Mouse (Mus musculus): ENCODE data around the gene Tmod4. TPM values are rescaled to one million over a fixed set of nuclear protein-coding genes. Genes with fewer than 3 reads are reported as not detected.
"Not testable (repeated sequence)": the region's sequence is repeated elsewhere in the genome, so short reads cannot be mapped to it uniquely, and the experiment has no call there.

Gene Tmod4
- total and polyA plus RNA-seq, 2 experiments from 2014 or later = 0.41 TPM; not detected in 1

GRCm38 (mm10) chr3:95106338-95107117, 17.7 kb upstream of the Tmod4 start, which contains the start of gene Pip5k1a:
Gene Pip5k1a, minus strand, starts transcription at chr3:95106930.
- under 1% methylated on average over 51 of the region's 51 CpGs for WGBS
- H3K9ac ChIP-seq (replicated peaks; ENCODE audit: low read length, poor library complexity, severe bottlenecking) = peak within 1 kb of the TSS; percentile 93
- peak within 1 kb of the TSS; percentile 89 for H3K27ac ChIP-seq (ENCODE audit: low read depth, low read length)
- H3K4me1 ChIP-seq (ENCODE audit: insufficient read depth, low read length) = peaks cover 7% of the 10 kb centered on the region; the same call in 1 of the 2 replicates
- peak within 1 kb of the TSS; percentile 81 for H3K4me2 ChIP-seq (ENCODE audit: low read depth, low read length, poor library complexity, severe bottlenecking)
- H3K9me3 ChIP-seq (ENCODE audit: low read length) = no peaks in the 10 kb centered on the region
- DNase-seq (ENCODE audit: low spot score) (peak; percentile 100), ATAC-seq (ENCODE audit: low FRiP score) (peak; percentile 94)
- H3K4me3 ChIP-seq (ENCODE audit: low read depth, low read length) = peak within 1 kb of the TSS; percentile 92
- H3K27me3 ChIP-seq (ENCODE audit: insufficient read depth, low read length) = no peaks in the 10 kb centered on the region
- H3K36me3 ChIP-seq (ENCODE audit: insufficient read depth, low read length) = no peaks in the 10 kb centered on the region
- peak; percentile 43; the same call in 1 of the 2 replicates for TF ChIP-seq CTCF (IDR thresholded peaks at IDR 0.05)

- Histone ChIP-seq H3K27ac (ENCODE audit: low read depth, low read length) (0 out of 2 replicates have a peak overlapping the region, but pooled peaks have one; percentile 32), H3K4me3 (ENCODE audit: low read depth, low read length) (peak overlapping the region; percentile 92), H3K4me2 (ENCODE audit: low read depth, low read length, poor library complexity, severe bottlenecking) (peak overlapping the region; percentile 55)
- not testable (repeated sequence) for DNase-seq (ENCODE audit: low spot score); H3K9ac ChIP-seq (replicated peaks; ENCODE audit: low read length, poor library complexity, severe bottlenecking); H3K4me1 ChIP-seq (ENCODE audit: insufficient read depth, low read length); H3K36me3 ChIP-seq (ENCODE audit: insufficient read depth, low read length); H3K27me3 ChIP-seq (ENCODE audit: insufficient read depth, low read length); ATAC-seq (ENCODE audit: low FRiP score); H3K9me3 ChIP-seq (ENCODE audit: low read length)
Measured at GRCm38 (mm10) chr3:95107308-95107707, 17.0 kb upstream of the Tmod4 start.

GRCm38 (mm10) chr3:95107898-95108297, 16.4 kb upstream of the Tmod4 start:
- WGBS = 61% methylated on average over 2 of the region's 2 CpGs
- no peak overlapping the region for H3K4me2 ChIP-seq (ENCODE audit: low read depth, low read length, poor library complexity, severe bottlenecking)
- no peaks in the 10 kb centered on the region for H3K9me3 ChIP-seq (ENCODE audit: low read length)
- no peak overlapping the region for H3K4me3 ChIP-seq (ENCODE audit: low read depth, low read length)
- H3K4me1 ChIP-seq (ENCODE audit: insufficient read depth, low read length) = peaks cover 9% of the 10 kb centered on the region; the same call in 1 of the 2 replicates
- H3K9ac ChIP-seq (replicated peaks; ENCODE audit: low read length, poor library complexity, severe bottlenecking) = no peak overlapping the region
- TF ChIP-seq CTCF (IDR thresholded peaks at IDR 0.05) = peak; percentile 57
- DNase-seq (ENCODE audit: low spot score) (peak; percentile 12), ATAC-seq (ENCODE audit: low FRiP score) (no peak)
- H3K27me3 ChIP-seq (ENCODE audit: insufficient read depth, low read length) = no peaks in the 10 kb centered on the region
- no peaks in the 10 kb centered on the region for H3K36me3 ChIP-seq (ENCODE audit: insufficient read depth, low read length)
- no peak overlapping the region for H3K27ac ChIP-seq (ENCODE audit: low read depth, low read length)

- no peak for TF ChIP-seq CTCF (IDR thresholded peaks at IDR 0.05)
- peak within 1 kb of the TSS; percentile 85 for H3K4me3 ChIP-seq (ENCODE audit: low read depth, low read length)
- DNase-seq (ENCODE audit: low spot score) (peak; percentile 95), ATAC-seq (ENCODE audit: low FRiP score) (peak; percentile 59; the same call in 1 of the 2 replicates)
- H3K9ac ChIP-seq (replicated peaks; ENCODE audit: low read length, poor library complexity, severe bottlenecking) = peak within 1 kb of the TSS; percentile 84
- under 1% methylated on average over 53 of the region's 54 CpGs for WGBS
- 0 out of 2 replicates have a peak, but pooled peaks cover 3% of the 10 kb centered on the region for H3K4me1 ChIP-seq (ENCODE audit: insufficient read depth, low read length)
- H3K27ac ChIP-seq (ENCODE audit: low read depth, low read length) = peak within 1 kb of the TSS; percentile 85
- H3K9me3 ChIP-seq (ENCODE audit: low read length) = no peaks in the 10 kb centered on the region
- peaks cover 13% of the 10 kb centered on the region for H3K36me3 ChIP-seq (ENCODE audit: insufficient read depth, low read length)
- peak within 1 kb of the TSS; percentile 53 for H3K4me2 ChIP-seq (ENCODE audit: low read depth, low read length, poor library complexity, severe bottlenecking)
- H3K27me3 ChIP-seq (ENCODE audit: insufficient read depth, low read length) = no peaks in the 10 kb centered on the region
Measured at GRCm38 (mm10) chr3:95110911-95111726, 13.2 kb upstream of the Tmod4 start, which contains the start of gene Vps72. Gene Vps72, plus strand, starts transcription at chr3:95111022.

DNA sequence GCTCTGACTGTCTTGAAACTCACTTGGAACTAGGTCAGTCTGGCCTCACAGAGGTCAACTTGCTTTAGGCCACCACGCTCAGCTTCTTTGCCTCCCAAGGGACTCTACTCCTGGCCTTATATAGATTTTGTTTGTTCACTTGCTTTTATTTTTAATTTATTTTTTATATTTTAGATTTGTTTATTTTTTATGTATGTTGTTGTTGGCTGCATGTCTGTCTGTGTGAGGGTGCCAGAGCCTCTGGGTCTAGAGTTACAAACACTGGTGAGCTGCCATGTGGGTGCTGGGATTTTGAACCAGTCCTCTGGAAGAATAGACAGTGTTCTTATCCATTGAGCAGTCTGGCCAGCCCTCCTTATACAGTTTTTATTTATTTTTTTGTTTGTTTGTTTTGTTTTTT, 11.5 kb upstream of the Tmod4 start:
- no peak overlapping the region for H3K4me2 ChIP-seq (ENCODE audit: low read depth, low read length, poor library complexity, severe bottlenecking)

More for the DNA sequence above, 11.5 kb upstream of the Tmod4 start:
- Histone ChIP-seq H3K27me3 (ENCODE audit: insufficient read depth, low read length) (no peaks in the 10 kb centered on the region), H3K9ac (replicated peaks; ENCODE audit: low read length, poor library complexity, severe bottlenecking) (no peak overlapping the region), H3K27ac (ENCODE audit: low read depth, low read length) (no peak overlapping the region), H3K4me3 (ENCODE audit: low read depth, low read length) (no peak overlapping the region), H3K4me1 (ENCODE audit: insufficient read depth, low read length) (0 out of 2 replicates have a peak, but pooled peaks cover 3% of the 10 kb centered on the region), H3K9me3 (ENCODE audit: low read length) (no peaks in the 10 kb centered on the region), H3K36me3 (ENCODE audit: insufficient read depth, low read length) (peaks cover 14% of the 10 kb centered on the region)
- TF ChIP-seq CTCF (IDR thresholded peaks at IDR 0.05) = no peak
- no peak for DNase-seq (ENCODE audit: low spot score)
- ATAC-seq (ENCODE audit: low FRiP score) = no peak
- WGBS = 100% methylated on average over 1 of the region's 1 CpGs

Measured in midbrain, postnatal 0 days (tissue).